Comparison of ENCODE assay signal across 17 mouse cellular contexts in the genomic region with DNA sequence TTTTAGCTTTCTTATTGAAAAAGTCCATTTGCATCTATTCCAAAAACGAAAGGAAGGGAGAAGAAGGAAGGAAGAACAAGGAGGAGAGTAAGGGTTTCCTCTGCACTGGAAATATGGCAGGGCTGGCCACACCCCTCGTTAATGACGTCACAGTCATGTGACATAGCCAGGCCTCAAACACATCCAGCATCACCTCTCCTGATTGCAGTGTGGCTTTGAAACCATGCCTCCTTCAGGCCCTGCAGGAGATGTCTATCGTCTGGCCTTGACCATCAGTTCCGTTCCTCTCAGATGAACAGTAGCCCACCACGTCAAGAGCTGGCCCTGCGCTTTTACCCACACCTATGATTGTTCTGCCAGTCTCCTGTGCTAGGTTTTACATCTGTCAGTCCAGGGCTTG. TPM values are rescaled to one million over a fixed set of nuclear protein-coding genes. Genes with fewer than 3 reads are reported as not detected.
DNase-seq lines count a peak whose midpoint lies in the region; ATAC-seq and TF ChIP-seq lines count a peak whose summit lies in the region.
"Had no signal": no experiment of that assay in that cellular context is flagged by ENCODE, and none has a peak within 500 bp of the region (broad histone marks: within the 10 kb centered on the region; RNA-seq: fewer than 3 reads in every experiment).

No protein-coding gene starts in this region.

- no peak for ATAC-seq in intestine, embryonic 14.5 days (replicated peaks; ENCODE audit: low FRiP score, low TSS enrichment, low read depth)
- ATAC-seq in intestine, postnatal 0 days: no peak
- 0 out of 2 replicates have a peak, but pooled peaks have one; percentile 33 for ATAC-seq in common myeloid progenitor, adult 5-6 weeks (replicated peaks; ENCODE audit: low read depth, poor library complexity, severe bottlenecking)
- ATAC-seq in forebrain, embryonic 11.5 days (replicated peaks; ENCODE audit: low FRiP score): no peak
- ATAC-seq in stomach, postnatal 0 days (ENCODE audit: low FRiP score, low TSS enrichment): no peak

- TF ChIP-seq EP300 in stomach, postnatal 0 days (optimal IDR thresholded peaks at IDR 0.05): no peak

- no peaks in the 10 kb centered on the region for H3K4me1 ChIP-seq in intestine, embryonic 14.5 days (replicated peaks; ENCODE audit: control insufficient read depth, insufficient read depth, low read length)
- H3K4me1 ChIP-seq in intestine, postnatal 0 days (replicated peaks; ENCODE audit: control insufficient read depth, insufficient read depth, low read length): no peaks in the 10 kb centered on the region
- H3K4me1 ChIP-seq in forebrain, embryonic 11.5 days (replicated peaks; ENCODE audit: control insufficient read depth, insufficient read depth, low read length): no peaks in the 10 kb centered on the region
- no peaks in the 10 kb centered on the region for H3K4me1 ChIP-seq in stomach, postnatal 0 days (replicated peaks; ENCODE audit: control insufficient read depth, insufficient read depth)
- H3K4me1 ChIP-seq: hindbrain, embryonic 10.5 days; lung, embryonic 15.5 days had no signal

- no peak overlapping the region for H3K9ac ChIP-seq in intestine, embryonic 14.5 days (ENCODE audit: low read length)
- no peak overlapping the region for H3K9ac ChIP-seq in intestine, postnatal 0 days (ENCODE audit: low read depth, low read length)
- no peak overlapping the region for H3K9ac ChIP-seq in forebrain, embryonic 11.5 days (ENCODE audit: low read length)
- no peak overlapping the region for H3K9ac ChIP-seq in stomach, postnatal 0 days (ENCODE audit: low read length)
- H3K9ac ChIP-seq: lung, embryonic 15.5 days had no signal

- no peaks in the 10 kb centered on the region for H3K36me3 ChIP-seq in intestine, embryonic 14.5 days (ENCODE audit: control insufficient read depth, insufficient read depth, low read length)
- H3K36me3 ChIP-seq in intestine, postnatal 0 days (ENCODE audit: control insufficient read depth, insufficient read depth): no peaks in the 10 kb centered on the region
- no peaks in the 10 kb centered on the region for H3K36me3 ChIP-seq in forebrain, embryonic 11.5 days (ENCODE audit: control insufficient read depth, insufficient read depth, low read length)
- no peaks in the 10 kb centered on the region for H3K36me3 ChIP-seq in stomach, postnatal 0 days (ENCODE audit: control insufficient read depth, insufficient read depth, low read length)
- H3K36me3 ChIP-seq: embryonic facial prominence, embryonic 10.5 days; heart, embryonic 10.5 days; hindbrain, embryonic 10.5 days; lung, embryonic 15.5 days had no signal

- no peak for TF ChIP-seq CTCF in intestine, postnatal 0 days (IDR thresholded peaks at IDR 0.05; ENCODE audit: low read depth)
- TF ChIP-seq CTCF in stomach, postnatal 0 days (IDR thresholded peaks at IDR 0.05; ENCODE audit: low read depth): no peak

- no peak overlapping the region for H3K4me3 ChIP-seq in intestine, embryonic 14.5 days (ENCODE audit: low read depth, low read length)
- H3K4me3 ChIP-seq in intestine, postnatal 0 days (ENCODE audit: low read depth, low read length): no peak overlapping the region
- H3K4me3 ChIP-seq in forebrain, embryonic 11.5 days (ENCODE audit: low read depth, low read length): no peak overlapping the region
- no peak overlapping the region for H3K4me3 ChIP-seq in stomach, postnatal 0 days (ENCODE audit: low read depth, low read length)
- H3K4me3 ChIP-seq: embryonic facial prominence, embryonic 10.5 days; heart, embryonic 10.5 days; hindbrain, embryonic 10.5 days; left cerebral cortex, adult 2 months; lung, embryonic 15.5 days had no signal

- no peaks in the 10 kb centered on the region for H3K9me3 ChIP-seq in intestine, embryonic 14.5 days (ENCODE audit: control insufficient read depth, low read length)
- H3K9me3 ChIP-seq in intestine, postnatal 0 days (ENCODE audit: control insufficient read depth): no peaks in the 10 kb centered on the region
- no peaks in the 10 kb centered on the region for H3K9me3 ChIP-seq in forebrain, embryonic 11.5 days (ENCODE audit: control insufficient read depth, low read length)
- no peaks in the 10 kb centered on the region for H3K9me3 ChIP-seq in stomach, postnatal 0 days (ENCODE audit: control insufficient read depth, low read length)
- H3K9me3 ChIP-seq: embryonic facial prominence, embryonic 10.5 days; heart, embryonic 10.5 days; hindbrain, embryonic 10.5 days; lung, embryonic 15.5 days had no signal

- WGBS in intestine, embryonic 14.5 days: 82% methylated on average over 7 of the region's 7 CpGs
- WGBS in intestine, postnatal 0 days: 76% methylated on average over 7 of the region's 7 CpGs
- WGBS in forebrain, embryonic 11.5 days: 71% methylated on average over 7 of the region's 7 CpGs
- 82% methylated on average over 7 of the region's 7 CpGs for WGBS in stomach, postnatal 0 days

- DNase-seq in intestine, embryonic 14.5 days (ENCODE audit: low spot score): peak; percentile 47
- peak; percentile 53 for DNase-seq in thymus, postnatal 4 days
- DNase-seq in thymus, adult 18-20 months: no peak
- no peak for DNase-seq in forebrain, embryonic 11.5 days (ENCODE audit: low spot score)
- no peak for DNase-seq in stomach, postnatal 0 days (ENCODE audit: low spot score)
- no peak for DNase-seq in right cerebral cortex, postnatal 25 days

- H3K27ac ChIP-seq in intestine, embryonic 14.5 days (ENCODE audit: low read depth): no peak overlapping the region
- no peak overlapping the region for H3K27ac ChIP-seq in intestine, postnatal 0 days (ENCODE audit: low read depth, low read length)
- H3K27ac ChIP-seq in forebrain, embryonic 11.5 days (ENCODE audit: low read depth, low read length): no peak overlapping the region
- H3K27ac ChIP-seq in stomach, postnatal 0 days (replicated peaks): no peak overlapping the region
- H3K27ac ChIP-seq: embryonic facial prominence, embryonic 10.5 days; heart, embryonic 10.5 days; hindbrain, embryonic 10.5 days; left cerebral cortex, adult 2 months; lung, embryonic 15.5 days had no signal

- no peaks in the 10 kb centered on the region for H3K27me3 ChIP-seq in intestine, embryonic 14.5 days (replicated peaks; ENCODE audit: control insufficient read depth, insufficient read depth, low read length)
- no peaks in the 10 kb centered on the region for H3K27me3 ChIP-seq in intestine, postnatal 0 days (replicated peaks; ENCODE audit: control insufficient read depth, insufficient read depth, low read length)
- H3K27me3 ChIP-seq in forebrain, embryonic 11.5 days (ENCODE audit: control insufficient read depth, insufficient read depth, low read length): no peaks in the 10 kb centered on the region
- no peaks in the 10 kb centered on the region for H3K27me3 ChIP-seq in stomach, postnatal 0 days (ENCODE audit: control insufficient read depth, insufficient read depth, low read length)
- H3K27me3 ChIP-seq: lung, embryonic 15.5 days had no signal

- H3K4me2 ChIP-seq in intestine, embryonic 14.5 days (ENCODE audit: low read length): no peak overlapping the region
- H3K4me2 ChIP-seq in intestine, postnatal 0 days (replicated peaks; ENCODE audit: low read depth): no peak overlapping the region
- no peak overlapping the region for H3K4me2 ChIP-seq in forebrain, embryonic 11.5 days (ENCODE audit: low read depth, low read length, severe bottlenecking)
- H3K4me2 ChIP-seq in stomach, postnatal 0 days (replicated peaks; ENCODE audit: low read depth): no peak overlapping the region
- H3K4me2 ChIP-seq: lung, embryonic 15.5 days had no signal

RNA-seq across cellular contexts. Expression of a gene that starts 7.8 kb away (rescaled TPM):
- polyA plus RNA-seq in intestine, embryonic 14.5 days (2014; fragmentation: Nextera tagmentation; extraction: Ambion mirVana): 0.47 and 0.67 TPM in 2 replicates
- polyA plus RNA-seq in intestine, postnatal 0 days (2015; fragmentation: Nextera tagmentation; extraction: Ambion mirVana): 0.47 and 0.89 TPM in 2 replicates
- 1.6 and 2.1 TPM in 2 replicates for total RNA-seq in common myeloid progenitor, adult 5-6 weeks (2017)
- 0.60 TPM in 1 of 2 replicates, not detected in the other for polyA plus RNA-seq in forebrain, embryonic 11.5 days (2014; fragmentation: Nextera tagmentation; extraction: Ambion mirVana)
- polyA plus RNA-seq in stomach, postnatal 0 days (2015; fragmentation: Nextera tagmentation; extraction: Ambion mirVana): 1.6 and 2.6 TPM in 2 replicates
- polyA plus RNA-seq: large intestine, adult 2 months had no signal

RNA-seq across cellular contexts. Expression of a gene that starts 40.5 kb away (rescaled TPM):
- polyA plus RNA-seq in intestine, embryonic 14.5 days (2014; fragmentation: Nextera tagmentation; extraction: Ambion mirVana): not detected in 2 replicates
- 14.0 and 18.0 TPM in 2 replicates for polyA plus RNA-seq in intestine, postnatal 0 days (2015; fragmentation: Nextera tagmentation; extraction: Ambion mirVana)
- total RNA-seq in common myeloid progenitor, adult 5-6 weeks (2017): not detected in 2 replicates
- not detected in 2 replicates for polyA plus RNA-seq in forebrain, embryonic 11.5 days (2014; fragmentation: Nextera tagmentation; extraction: Ambion mirVana)
- polyA plus RNA-seq in stomach, postnatal 0 days (2015; fragmentation: Nextera tagmentation; extraction: Ambion mirVana): not detected in 2 replicates
- polyA plus RNA-seq: activated CD4-positive, CD25-positive, alpha-beta regulatory T cell, adult 4 months; heart, embryonic 10.5 days; hindbrain, embryonic 10.5 days; midbrain, embryonic 14.5 days; urinary bladder, adult 2 months had no signal

Comparison
In these comparisons a context has a peak if more than half of its experiments do, and no peak if none do; other contexts are left out.
1. DNase-seq: peak in intestine, embryonic 14.5 days (single experiment) and thymus, postnatal 4 days (single experiment); none in thymus, adult 18-20 months (0 of 2), forebrain, embryonic 11.5 days (single experiment), stomach, postnatal 0 days (single experiment) and right cerebral cortex, postnatal 25 days (single experiment).
2. RNA of a gene that starts 40.5 kb away (polyA plus RNA-seq): 14.0 to 18.0 TPM in intestine, postnatal 0 days; not detected in intestine, embryonic 14.5 days, not detected in forebrain, embryonic 11.5 days and not detected in stomach, postnatal 0 days; every median in the first group is over 10 times any median in the second.